Mouse (Mus musculus): Measurements from ENCODE around the gene Tpi1. TPM values are rescaled to one million over a fixed set of nuclear protein-coding genes. Genes with fewer than 3 reads are reported as not detected.
"Not testable (repeated sequence)": the region's sequence is repeated elsewhere in the genome, so short reads cannot be mapped to it uniquely, and the experiment has no call there.

Gene Tpi1
- polyA plus RNA-seq, 1 experiment, result 604 TPM

DNA sequence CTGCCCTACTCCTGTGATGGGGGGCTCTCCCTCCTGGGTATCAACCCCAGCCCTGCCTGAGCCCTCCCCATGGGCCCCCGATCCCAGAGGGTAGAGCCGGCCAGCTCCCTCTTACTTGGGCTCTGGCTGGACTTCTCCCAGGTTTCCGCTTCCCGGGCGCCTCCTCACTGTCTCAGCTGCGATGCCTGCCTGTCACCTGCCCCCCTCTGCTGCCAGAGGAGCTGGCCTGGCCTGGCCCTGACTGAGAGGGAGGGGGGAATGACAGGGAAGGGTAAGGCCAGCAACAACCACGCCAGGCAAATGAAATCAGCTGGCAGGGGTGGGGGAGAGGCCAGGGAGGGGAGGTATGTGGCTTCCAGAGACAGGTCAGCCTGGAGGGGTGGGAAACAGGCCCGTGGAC lies 25.7 kb upstream of the Tpi1 start:
- H3K79me2 ChIP-seq (ENCODE audit: control insufficient read depth, insufficient read depth), result no peaks in the 10 kb centered on the region
- peaks cover 5% of the 10 kb centered on the region for H3K27me3 ChIP-seq (ENCODE audit: control insufficient read depth, insufficient read depth, insufficient read length)
- no peak overlapping the region for H3ac ChIP-seq (ENCODE audit: control insufficient read depth, insufficient read length, low read depth)
- no peak overlapping the region for H3K4me3 ChIP-seq (ENCODE audit: insufficient read depth, poor library complexity, severe bottlenecking)
- TF ChIP-seq CTCF (IDR thresholded peaks at IDR 0.05; ENCODE audit: control insufficient read depth, insufficient read depth, insufficient read length) (no peak), USF1 (IDR thresholded peaks at IDR 0.05; ENCODE audit: low read depth) (no peak), MYOD1 (IDR thresholded peaks at IDR 0.05; ENCODE audit: control insufficient read depth, insufficient read length, low read depth) (no peak), MAX (IDR thresholded peaks at IDR 0.05) (no peak), CEBPB (IDR thresholded peaks at IDR 0.05; ENCODE audit: low read depth) (no peak), FOSL1 (IDR thresholded peaks at IDR 0.05; ENCODE audit: insufficient read depth, low read length, poor library complexity, severe bottlenecking) (no peak), MYOG (IDR thresholded peaks at IDR 0.05; ENCODE audit: control insufficient read depth, extremely low read depth, insufficient read length) (no peak)
- no peaks in the 10 kb centered on the region for H3K79me3 ChIP-seq (ENCODE audit: low read depth)
- H3K36me3 ChIP-seq (ENCODE audit: control insufficient read depth, insufficient read depth), result no peaks in the 10 kb centered on the region

DNA sequence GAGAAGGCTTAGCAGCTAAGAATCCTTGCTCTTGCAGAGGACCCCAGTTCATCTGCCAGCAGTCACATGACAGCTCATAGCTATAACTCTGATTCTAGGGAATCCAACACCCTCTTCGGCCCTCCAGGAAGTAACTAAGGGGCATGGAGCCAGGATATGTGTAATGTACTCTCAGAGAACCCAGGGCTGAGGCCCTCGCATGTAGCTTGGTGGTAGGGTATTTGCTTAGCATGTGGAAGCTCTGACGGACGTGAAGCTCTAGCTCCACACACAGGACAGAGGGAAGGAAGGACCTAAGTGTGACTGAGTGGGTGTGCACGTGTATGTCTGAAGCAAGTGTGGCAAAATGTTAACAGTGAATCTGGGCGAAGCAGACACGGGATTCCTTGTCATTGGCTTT lies 22.3 kb upstream of the Tpi1 start:
- Histone ChIP-seq H3K36me3 (ENCODE audit: control insufficient read depth, insufficient read depth) (peaks cover 26% of the 10 kb centered on the region), H3K27me3 (ENCODE audit: control insufficient read depth, insufficient read depth, insufficient read length) (peaks cover 5% of the 10 kb centered on the region), H3K4me3 (ENCODE audit: insufficient read depth, poor library complexity, severe bottlenecking) (no peak overlapping the region), H3K79me2 (ENCODE audit: control insufficient read depth, insufficient read depth) (peaks cover 3% of the 10 kb centered on the region), H3ac (ENCODE audit: control insufficient read depth, insufficient read length, low read depth) (no peak overlapping the region), H3K79me3 (ENCODE audit: low read depth) (peaks cover 3% of the 10 kb centered on the region)
- TF ChIP-seq FOSL1 (IDR thresholded peaks at IDR 0.05; ENCODE audit: insufficient read depth, low read length, poor library complexity, severe bottlenecking) (no peak), CEBPB (IDR thresholded peaks at IDR 0.05; ENCODE audit: low read depth) (no peak), MYOD1 (IDR thresholded peaks at IDR 0.05; ENCODE audit: control insufficient read depth, insufficient read length, low read depth) (no peak), CTCF (IDR thresholded peaks at IDR 0.05; ENCODE audit: control insufficient read depth, insufficient read depth, insufficient read length) (no peak), MYOG (IDR thresholded peaks at IDR 0.05; ENCODE audit: control insufficient read depth, extremely low read depth, insufficient read length) (no peak), USF1 (IDR thresholded peaks at IDR 0.05; ENCODE audit: low read depth) (no peak), MAX (IDR thresholded peaks at IDR 0.05) (no peak)

DNA sequence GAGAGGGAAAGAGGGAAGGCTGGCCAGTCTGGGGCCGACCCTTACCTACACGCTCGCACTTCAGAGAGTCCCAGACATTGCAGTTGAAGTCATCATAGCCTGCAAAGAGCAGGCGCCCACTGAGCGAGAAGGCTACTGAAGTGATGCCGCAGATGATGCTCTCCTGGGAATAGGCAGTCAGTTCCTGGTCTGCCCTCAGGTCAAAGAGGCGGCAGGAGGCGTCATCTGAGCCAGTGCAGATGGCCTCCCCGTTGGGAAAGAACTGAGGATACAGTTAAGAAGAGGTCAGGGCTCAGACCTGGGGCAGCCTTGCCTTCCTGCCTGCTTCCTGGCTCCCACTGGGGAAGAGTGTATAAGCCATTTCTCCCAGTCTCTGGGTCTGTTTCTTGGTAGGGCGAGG lies 21.4 kb upstream of the Tpi1 start:
- Histone ChIP-seq H3ac (ENCODE audit: control insufficient read depth, insufficient read length, low read depth) (no peak overlapping the region), H3K36me3 (ENCODE audit: control insufficient read depth, insufficient read depth) (peaks cover 26% of the 10 kb centered on the region), H3K79me2 (ENCODE audit: control insufficient read depth, insufficient read depth) (peaks cover 12% of the 10 kb centered on the region), H3K27me3 (ENCODE audit: control insufficient read depth, insufficient read depth, insufficient read length) (peaks cover 5% of the 10 kb centered on the region), H3K4me3 (ENCODE audit: insufficient read depth, poor library complexity, severe bottlenecking) (no peak overlapping the region), H3K79me3 (ENCODE audit: low read depth) (peaks cover 8% of the 10 kb centered on the region)
- no peak for TF ChIP-seq MYOD1 (IDR thresholded peaks at IDR 0.05; ENCODE audit: control insufficient read depth, insufficient read length, low read depth)
- no peak for TF ChIP-seq USF1 (IDR thresholded peaks at IDR 0.05; ENCODE audit: low read depth)
- TF ChIP-seq MYOG (IDR thresholded peaks at IDR 0.05; ENCODE audit: control insufficient read depth, extremely low read depth, insufficient read length), result no peak
- no peak for TF ChIP-seq MAX (IDR thresholded peaks at IDR 0.05)
- TF ChIP-seq CTCF (IDR thresholded peaks at IDR 0.05; ENCODE audit: control insufficient read depth, insufficient read depth, insufficient read length), result no peak
- TF ChIP-seq FOSL1 (IDR thresholded peaks at IDR 0.05; ENCODE audit: insufficient read depth, low read length, poor library complexity, severe bottlenecking), result no peak
- no peak for TF ChIP-seq CEBPB (IDR thresholded peaks at IDR 0.05; ENCODE audit: low read depth)

DNA sequence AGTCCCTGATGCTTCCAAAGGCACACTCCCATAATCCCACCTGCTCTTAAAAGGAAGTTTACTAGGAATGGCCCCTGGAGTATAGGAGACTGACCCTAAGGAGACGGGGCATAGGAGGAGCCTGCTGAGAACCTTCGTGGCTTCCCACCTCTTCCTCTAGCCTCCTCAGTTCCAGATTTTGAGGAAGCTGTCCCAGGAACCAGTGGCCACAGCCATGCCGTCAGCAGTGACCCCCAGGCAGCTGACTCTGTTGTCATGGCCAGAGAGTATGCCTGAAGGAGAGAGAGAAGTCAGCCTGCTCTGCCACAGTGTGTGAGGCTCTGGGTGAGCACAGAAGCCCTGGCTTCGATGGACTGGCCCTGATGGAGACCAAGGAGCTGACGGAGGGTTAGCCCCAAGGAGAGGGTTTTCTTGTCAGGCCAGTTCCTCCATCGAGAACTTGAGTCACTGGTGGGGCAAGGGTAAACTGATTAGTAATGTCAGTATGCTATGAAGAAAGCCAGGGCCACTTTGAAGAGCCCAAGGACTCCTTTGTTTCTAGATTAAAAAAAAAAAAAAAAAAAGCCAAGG lies 20.5 kb upstream of the Tpi1 start:
- H3K36me3 ChIP-seq (ENCODE audit: control insufficient read depth, insufficient read depth), result peaks cover 26% of the 10 kb centered on the region
- no peak overlapping the region for H3K4me3 ChIP-seq (ENCODE audit: insufficient read depth, poor library complexity, severe bottlenecking)
- TF ChIP-seq CEBPB (IDR thresholded peaks at IDR 0.05; ENCODE audit: low read depth), result no peak
- no peak for TF ChIP-seq CTCF (IDR thresholded peaks at IDR 0.05; ENCODE audit: control insufficient read depth, insufficient read depth, insufficient read length)
- no peak for TF ChIP-seq MYOG (IDR thresholded peaks at IDR 0.05; ENCODE audit: control insufficient read depth, extremely low read depth, insufficient read length)
- TF ChIP-seq FOSL1 (IDR thresholded peaks at IDR 0.05; ENCODE audit: insufficient read depth, low read length, poor library complexity, severe bottlenecking), result no peak
- TF ChIP-seq MAX (IDR thresholded peaks at IDR 0.05), result no peak
- no peak for TF ChIP-seq USF1 (IDR thresholded peaks at IDR 0.05; ENCODE audit: low read depth)
- TF ChIP-seq MYOD1 (IDR thresholded peaks at IDR 0.05; ENCODE audit: control insufficient read depth, insufficient read length, low read depth), result no peak
- peaks cover 5% of the 10 kb centered on the region for H3K27me3 ChIP-seq (ENCODE audit: control insufficient read depth, insufficient read depth, insufficient read length)
- no peak overlapping the region for H3ac ChIP-seq (ENCODE audit: control insufficient read depth, insufficient read length, low read depth)
- H3K79me2 ChIP-seq (ENCODE audit: control insufficient read depth, insufficient read depth), result peaks cover 17% of the 10 kb centered on the region
- H3K79me3 ChIP-seq (ENCODE audit: low read depth), result peaks cover 8% of the 10 kb centered on the region

DNA sequence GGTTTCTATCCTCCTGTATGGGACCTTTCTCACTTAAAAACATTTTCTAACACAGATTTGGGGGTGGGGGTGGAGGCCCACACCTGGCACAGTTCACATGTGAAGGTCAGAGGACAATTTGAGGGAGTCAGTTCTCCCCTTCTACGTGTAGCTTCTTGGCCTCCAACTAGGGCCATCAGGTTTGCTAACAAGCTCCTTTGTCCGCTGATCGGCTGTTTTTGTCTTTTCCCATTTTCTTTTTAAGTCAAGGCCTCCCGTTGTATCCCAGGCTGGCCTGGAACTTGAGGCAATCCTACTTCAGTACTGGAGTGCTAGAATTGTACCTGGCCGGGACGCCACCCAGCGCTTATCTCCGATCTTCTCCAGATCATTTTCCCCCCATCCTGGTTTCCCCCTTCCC lies 17.6 kb upstream of the Tpi1 start:
- peaks cover 38% of the 10 kb centered on the region for H3K79me2 ChIP-seq (ENCODE audit: control insufficient read depth, insufficient read depth)
- H3K27me3 ChIP-seq (ENCODE audit: control insufficient read depth, insufficient read depth, insufficient read length), result no peaks in the 10 kb centered on the region
- peaks cover 37% of the 10 kb centered on the region for H3K36me3 ChIP-seq (ENCODE audit: control insufficient read depth, insufficient read depth)
- H3K79me3 ChIP-seq (ENCODE audit: low read depth), result peaks cover 25% of the 10 kb centered on the region
- no peak for TF ChIP-seq FOSL1 (IDR thresholded peaks at IDR 0.05; ENCODE audit: insufficient read depth, low read length, poor library complexity, severe bottlenecking)
- no peak for TF ChIP-seq CEBPB (IDR thresholded peaks at IDR 0.05; ENCODE audit: low read depth)
- no peak for TF ChIP-seq CTCF (IDR thresholded peaks at IDR 0.05; ENCODE audit: control insufficient read depth, insufficient read depth, insufficient read length)
- TF ChIP-seq MYOG (IDR thresholded peaks at IDR 0.05; ENCODE audit: control insufficient read depth, extremely low read depth, insufficient read length), result no peak
- TF ChIP-seq MAX (IDR thresholded peaks at IDR 0.05), result no peak
- no peak for TF ChIP-seq USF1 (IDR thresholded peaks at IDR 0.05; ENCODE audit: low read depth)
- TF ChIP-seq MYOD1 (IDR thresholded peaks at IDR 0.05; ENCODE audit: control insufficient read depth, insufficient read length, low read depth), result no peak
- no peak overlapping the region for H3K4me3 ChIP-seq (ENCODE audit: insufficient read depth, poor library complexity, severe bottlenecking)
- no peak overlapping the region for H3ac ChIP-seq (ENCODE audit: control insufficient read depth, insufficient read length, low read depth)

DNA sequence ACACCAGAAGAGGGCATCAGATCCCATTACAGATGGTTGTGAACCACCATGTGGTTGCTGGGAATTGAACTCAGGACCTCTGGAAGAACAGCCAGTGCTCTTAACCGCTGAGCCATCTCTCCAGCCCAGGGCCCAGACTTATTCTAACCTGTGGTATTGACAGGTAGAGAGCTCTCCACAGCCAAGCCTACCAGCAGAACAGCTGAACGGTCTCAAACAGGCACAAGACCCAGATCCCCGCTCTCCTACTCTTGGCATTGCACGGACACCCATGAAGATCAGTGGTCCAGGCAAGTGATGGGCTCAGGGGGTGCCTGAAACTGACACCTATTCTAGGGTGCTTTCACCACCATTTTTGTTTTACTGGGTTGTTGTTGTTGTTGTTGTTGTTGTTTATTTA lies 17.1 kb upstream of the Tpi1 start:
- not testable (repeated sequence) for H3ac ChIP-seq (ENCODE audit: control insufficient read depth, insufficient read length, low read depth); H3K27me3 ChIP-seq (ENCODE audit: control insufficient read depth, insufficient read depth, insufficient read length); H3K4me3 ChIP-seq (ENCODE audit: insufficient read depth, poor library complexity, severe bottlenecking)
- Histone ChIP-seq H3K36me3 (ENCODE audit: control insufficient read depth, insufficient read depth) (peaks cover 38% of the 10 kb centered on the region), H3K79me3 (ENCODE audit: low read depth) (peaks cover 25% of the 10 kb centered on the region), H3K79me2 (ENCODE audit: control insufficient read depth, insufficient read depth) (peaks cover 42% of the 10 kb centered on the region)
